Mouse (Mus musculus) ES-Bruce4 (cell line): ENCODE data around the gene Mettl16.

Experiments
- CTCF ChIP-seq: IDR thresholded peaks from one replicate; pipeline ENCODE4 v1.8.1; 2011; ENCODE audit warnings: low read depth, low read length
- EP300 ChIP-seq: IDR thresholded peaks from 2 replicates; pipeline ENCODE4 v1.6.1; 2011; ENCODE audit warnings: low read depth, low read length; ENCODE audit not compliant: insufficient read depth
- POLR2A ChIP-seq: IDR thresholded peaks from one replicate; pipeline ENCODE4 v1.8.1; 2011; ENCODE audit warnings: low read length; ENCODE audit not compliant: insufficient read depth

DNA sequence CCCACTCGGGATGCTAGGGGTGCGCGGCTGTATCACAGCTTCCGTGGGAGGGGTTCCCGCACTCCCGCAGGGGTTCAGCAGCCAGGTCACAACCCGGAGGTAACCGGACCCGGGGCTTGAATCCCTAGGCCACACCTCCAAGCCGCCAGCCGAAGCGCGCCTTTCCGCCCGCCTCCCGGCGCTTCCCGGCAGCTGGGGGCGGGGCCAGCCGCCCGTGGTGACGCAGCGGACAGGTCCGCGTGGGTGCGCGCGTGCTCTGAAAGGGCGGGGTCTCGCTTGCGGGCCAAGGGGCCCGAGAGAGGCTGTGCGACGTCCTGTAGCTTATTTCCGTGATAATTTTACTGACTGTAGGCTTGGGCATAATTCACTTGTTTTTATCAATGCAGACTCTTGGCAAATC, 67.8 kb downstream of the Mettl16 start:
- TF ChIP-seq CTCF (no peak), EP300 (0 out of 2 replicates have a peak, but pooled peaks have one; percentile 44), POLR2A (no peak)
